Mouse (Mus musculus): Measurements from ENCODE around the gene Vmn1r88. TPM values are rescaled to one million over a fixed set of nuclear protein-coding genes. Genes with fewer than 3 reads are reported as not detected.

Vmn1r88 gene
- total and polyA plus RNA-seq, 2 experiments: not detected

DNA sequence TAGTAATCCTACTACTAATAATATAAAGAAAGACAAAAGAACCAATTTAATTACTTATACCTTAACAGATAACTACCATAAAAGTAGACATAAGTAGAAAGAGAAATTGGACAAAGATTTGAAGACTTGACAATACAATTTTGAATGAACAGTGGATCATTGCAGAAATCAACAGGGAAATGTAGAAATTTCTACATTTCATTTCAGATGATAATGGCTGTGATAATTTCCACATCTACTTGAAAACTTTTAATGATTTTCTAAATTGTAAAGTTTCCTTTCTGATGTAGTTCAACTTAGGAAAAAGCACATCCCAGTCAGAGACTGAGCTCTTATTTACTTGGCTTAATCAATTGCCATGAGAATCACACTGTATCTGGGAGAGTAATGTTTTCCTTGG is 53.4 kb downstream of the Vmn1r88 start, which contains the start of gene Vmn1r89:
Gene Vmn1r89 (plus strand): TSS at position 301 of the 400 bp plus-strand sequence.
- Histone ChIP-seq H3K4me3 (ENCODE audit: insufficient read depth, low read depth, low read length) (no peak within 1 kb of the TSS), H3K9ac (ENCODE audit: low read depth, low read length) (no peak within 1 kb of the TSS)

More for the DNA sequence above, 53.4 kb downstream of the Vmn1r88 start, which contains the start of gene Vmn1r89:
- H3K36me3 ChIP-seq (ENCODE audit: control insufficient read depth, insufficient read depth, low read length): no peaks in the 10 kb centered on the region
- no peak for DNase-seq (ENCODE audit: extremely low read depth, low read depth, low spot score)
- no peaks in the 10 kb centered on the region for H3K27me3 ChIP-seq (ENCODE audit: control insufficient read depth, insufficient read depth, low read length)
- H3K27ac ChIP-seq (replicated peaks; ENCODE audit: insufficient read depth, low read depth, low read length): no peak within 1 kb of the TSS
- no peaks in the 10 kb centered on the region for H3K79me2 ChIP-seq (ENCODE audit: control insufficient read depth, insufficient read depth, low read length)
- H3K4me1 ChIP-seq (ENCODE audit: control insufficient read depth, insufficient read depth, low read length): no peaks in the 10 kb centered on the region
- TF ChIP-seq POLR2A (IDR thresholded peaks at IDR 0.05; ENCODE audit: extremely low read depth, insufficient read depth, low read length) (no peak), CTCF (IDR thresholded peaks at IDR 0.05; ENCODE audit: low read depth, low read length) (no peak)

Other genes with a start within 250 kb of the Vmn1r88 start
- gene Rps5, start 237.3 kb upstream of the Vmn1r88 start, total RNA-seq (2014; rRNA removed): 773 and 998 TPM in 2 replicates
- 789 and 798 TPM in 2 replicates for gene Rps5, start 237.3 kb upstream of the Vmn1r88 start, polyA plus RNA-seq (2012; rRNA removed)
- gene Rnf225, start 232.2 kb upstream of the Vmn1r88 start, total RNA-seq (2014; rRNA removed): 0.09 and 0.47 TPM in 2 replicates
- gene Rnf225, start 232.2 kb upstream of the Vmn1r88 start, polyA plus RNA-seq (2012; rRNA removed): 0.45 and 0.65 TPM in 2 replicates
- 3.9 and 4.1 TPM in 2 replicates for gene Zfp324, start 193.7 kb upstream of the Vmn1r88 start, total RNA-seq (2014; rRNA removed)
- 3.4 and 5.2 TPM in 2 replicates for gene Zfp324, start 193.7 kb upstream of the Vmn1r88 start, polyA plus RNA-seq (2012; rRNA removed)
- gene Zfp446, start 181.7 kb upstream of the Vmn1r88 start, total RNA-seq (2014; rRNA removed): 1.3 and 1.4 TPM in 2 replicates
- gene Zfp446, start 181.7 kb upstream of the Vmn1r88 start, polyA plus RNA-seq (2012; rRNA removed): 1.9 and 3.6 TPM in 2 replicates
- gene Slc27a5, start 161.4 kb upstream of the Vmn1r88 start, total RNA-seq (2014; rRNA removed): 1,289 and 1,401 TPM in 2 replicates
- 1,497 and 1,713 TPM in 2 replicates for gene Slc27a5, start 161.4 kb upstream of the Vmn1r88 start, polyA plus RNA-seq (2012; rRNA removed)
- gene Trim28, start 160.5 kb upstream of the Vmn1r88 start, total RNA-seq (2014; rRNA removed): 67.7 and 69.4 TPM in 2 replicates
- gene Trim28, start 160.5 kb upstream of the Vmn1r88 start, polyA plus RNA-seq (2012; rRNA removed): 98.0 and 114 TPM in 2 replicates
- 0.28 and 1.2 TPM in 2 replicates for gene Zbtb45, start 149.5 kb upstream of the Vmn1r88 start, total RNA-seq (2014; rRNA removed)
- 4.5 TPM in 2 replicates for gene Zbtb45, start 149.5 kb upstream of the Vmn1r88 start, polyA plus RNA-seq (2012; rRNA removed)
- gene Chmp2a, start 124.8 kb upstream of the Vmn1r88 start, total RNA-seq (2014; rRNA removed): 109 and 149 TPM in 2 replicates
- 62.8 and 76.5 TPM in 2 replicates for gene Chmp2a, start 124.8 kb upstream of the Vmn1r88 start, polyA plus RNA-seq (2012; rRNA removed)
- 41.2 and 59.5 TPM in 2 replicates for gene Ube2m, start 121.3 kb upstream of the Vmn1r88 start, total RNA-seq (2014; rRNA removed)
- 71.5 and 82.7 TPM in 2 replicates for gene Ube2m, start 121.3 kb upstream of the Vmn1r88 start, polyA plus RNA-seq (2012; rRNA removed)
- gene Mzf1, start 104.8 kb upstream of the Vmn1r88 start, total RNA-seq (2014; rRNA removed): 0.18 and 0.40 TPM in 2 replicates
- gene Mzf1, start 104.8 kb upstream of the Vmn1r88 start, polyA plus RNA-seq (2012; rRNA removed): 0.41 and 0.54 TPM in 2 replicates
- not detected in 2 replicates for gene Vmn1r85, start 64.4 kb upstream of the Vmn1r88 start, total RNA-seq (2014; rRNA removed)
- gene Vmn1r85, start 64.4 kb upstream of the Vmn1r88 start, polyA plus RNA-seq (2012; rRNA removed): not detected in 2 replicates
- not detected in 2 replicates for gene Vmn1r86, start 39.7 kb upstream of the Vmn1r88 start, total RNA-seq (2014; rRNA removed)
- gene Vmn1r86, start 39.7 kb upstream of the Vmn1r88 start, polyA plus RNA-seq (2012; rRNA removed): not detected in 2 replicates
- gene Vmn1r87, start 19.4 kb upstream of the Vmn1r88 start, total RNA-seq (2014; rRNA removed): not detected in 2 replicates
- gene Vmn1r87, start 19.4 kb upstream of the Vmn1r88 start, polyA plus RNA-seq (2012; rRNA removed): not detected in 2 replicates
- gene Vmn1r89, start 53.5 kb downstream of the Vmn1r88 start, total RNA-seq (2014; rRNA removed): not detected in 2 replicates
- gene Vmn1r89, start 53.5 kb downstream of the Vmn1r88 start, polyA plus RNA-seq (2012; rRNA removed): not detected in 2 replicates
- 1.3 and 3.2 TPM in 2 replicates for gene Lig1, start 117.7 kb downstream of the Vmn1r88 start, total RNA-seq (2014; rRNA removed)
- 1.4 and 1.6 TPM in 2 replicates for gene Lig1, start 117.7 kb downstream of the Vmn1r88 start, polyA plus RNA-seq (2012; rRNA removed)
- gene Zswim9, start 119.2 kb downstream of the Vmn1r88 start, total RNA-seq (2014; rRNA removed): 3.1 TPM in 2 replicates
- 1.0 and 1.5 TPM in 2 replicates for gene Zswim9, start 119.2 kb downstream of the Vmn1r88 start, polyA plus RNA-seq (2012; rRNA removed)
- gene Pla2g4c, start 165.1 kb downstream of the Vmn1r88 start, total RNA-seq (2014; rRNA removed): 0.09 TPM in 1 of 2 replicates, not detected in the other
- 0.05 TPM in 1 of 2 replicates, not detected in the other for gene Pla2g4c, start 165.1 kb downstream of the Vmn1r88 start, polyA plus RNA-seq (2012; rRNA removed)
- not detected in 2 replicates for gene Cabp5, start 238.6 kb downstream of the Vmn1r88 start, total RNA-seq (2014; rRNA removed)
- not detected in 2 replicates for gene Cabp5, start 238.6 kb downstream of the Vmn1r88 start, polyA plus RNA-seq (2012; rRNA removed)